Mouse (Mus musculus) limb, embryonic 10.5 days (tissue): ENCODE measurements around the gene Tulp2. TPM values are rescaled to one million over a fixed set of nuclear protein-coding genes. Genes with fewer than 3 reads are reported as not detected.
"Not testable (repeated sequence)": the region's sequence is repeated elsewhere in the genome, so short reads cannot be mapped to it uniquely, and the experiment has no call there.

ENCODE experiments used
- DNase-seq: peaks from one replicate; pipeline ENCODE4 v3.0.0-alpha.2; 2017; ENCODE audit warnings: low spot score
- H3K27ac ChIP-seq: fragments of 300-500 bp; sonication (generic); 2 replicates; pipeline ENCODE4 v1.5.1; 2016; ENCODE audit warnings: mild to moderate bottlenecking
- H3K27me3 ChIP-seq: fragments of 300-500 bp; sonication (generic); 2 replicates; pipeline ENCODE4 v1.6.1; 2016; ENCODE audit warnings: low read depth, mild to moderate bottlenecking; ENCODE audit not compliant: poor library complexity, severe bottlenecking
- H3K36me3 ChIP-seq: fragments of 300-500 bp; sonication (generic); 2 replicates; pipeline ENCODE4 v1.6.1; 2016; ENCODE audit warnings: mild to moderate bottlenecking, moderate library complexity
- H3K4me1 ChIP-seq: fragments of 300-500 bp; sonication (generic); 2 replicates; pipeline ENCODE4 v1.6.1; 2016
- H3K4me3 ChIP-seq: fragments of 300-500 bp; sonication (generic); 2 replicates; pipeline ENCODE4 v1.5.1; 2016; ENCODE audit warnings: mild to moderate bottlenecking, moderate library complexity
- H3K9me3 ChIP-seq: fragments of 300-500 bp; sonication (generic); replicated peaks from 2 replicates; pipeline ENCODE4 v1.6.1; 2016; ENCODE audit warnings: mild to moderate bottlenecking
- WGBS: fragments of 180-500 bp; shearing (Covaris S2); methylation state at CpG from one replicate; pipeline ENCODE4 v1.1.7; 2016; 5-methylcytosine and 5-hydroxymethylcytosine counted together
- polyA plus RNA-seq: library from polyadenylated mRNA; unstranded; fragments of >200 nt; fragmentation: Nextera tagmentation; extraction: Ambion mirVana; gene quantifications from 2 replicates; pipeline ENCODE4 v1.2.1, GENCODE M21; 2016

The Tulp2 gene
- polyA plus RNA-seq, 1 experiment from 2014 or later: 2.2 TPM

- WGBS: 58% methylated on average over 16 of the region's 16 CpGs
- Histone ChIP-seq H3K4me3 (peak overlapping the region; percentile 66), H3K9me3 (no peaks in the 10 kb centered on the region), H3K27me3 (no peaks in the 10 kb centered on the region), H3K4me1 (peaks cover 40% of the 10 kb centered on the region), H3K36me3 (peaks cover 19% of the 10 kb centered on the region), H3K27ac (peak overlapping the region; percentile 92)
- no peak for DNase-seq
Observed at GRCm38 (mm10) chr7:45522194-45522752, 40.6 kb downstream of the Tulp2 start.

- DNase-seq: no peak
- no peaks in the 10 kb centered on the region for H3K27me3 ChIP-seq
- H3K9me3 ChIP-seq: no peaks in the 10 kb centered on the region
- peak overlapping the region; percentile 66 for H3K4me3 ChIP-seq
- H3K27ac ChIP-seq: no peak overlapping the region
- H3K4me1 ChIP-seq: peaks cover 40% of the 10 kb centered on the region
- H3K36me3 ChIP-seq: peaks cover 19% of the 10 kb centered on the region
- 69% methylated on average over 18 of the region's 18 CpGs for WGBS
Observed at GRCm38 (mm10) chr7:45522957-45523676, 41.4 kb downstream of the Tulp2 start.

GRCm38 (mm10) chr7:45523678-45524170 is 42.0 kb downstream of the Tulp2 start:
- no peaks in the 10 kb centered on the region for H3K27me3 ChIP-seq
- WGBS: 84% methylated on average over 13 of the region's 13 CpGs

GRCm38 (mm10) chr7:45524841-45525621 is 43.4 kb downstream of the Tulp2 start:
- Histone ChIP-seq H3K4me1 (peaks cover 48% of the 10 kb centered on the region), H3K9me3 (no peaks in the 10 kb centered on the region), H3K36me3 (peaks cover 19% of the 10 kb centered on the region), H3K4me3 (peak overlapping the region; percentile 91), H3K27ac (peak overlapping the region; percentile 91), H3K27me3 (no peaks in the 10 kb centered on the region)
- WGBS: 34% methylated on average over 12 of the region's 12 CpGs
- no peak for DNase-seq

More at GRCm38 (mm10) chr7:45523678-45524170, 42.0 kb downstream of the Tulp2 start:
- Histone ChIP-seq H3K9me3 (no peaks in the 10 kb centered on the region), H3K27ac (no peak overlapping the region), H3K36me3 (peaks cover 19% of the 10 kb centered on the region), H3K4me3 (peak overlapping the region; percentile 31), H3K4me1 (peaks cover 40% of the 10 kb centered on the region)
- DNase-seq: no peak

GRCm38 (mm10) chr7:45525809-45526473 is 44.3 kb downstream of the Tulp2 start, which contains the start of the genes Ppp1r15a and Plekha4:
TSS of gene Ppp1r15a (minus strand) at chr7:45526268.
TSS of gene Plekha4 (plus strand) at chr7:45526330.
- H3K27ac ChIP-seq: peak within 1 kb of the TSS; percentile 91
- H3K4me3 ChIP-seq: peak within 1 kb of the TSS; percentile 91
- peak; percentile 98 for DNase-seq
- 0 out of 2 replicates have a peak, but pooled peaks cover 3% of the 10 kb centered on the region for H3K27me3 ChIP-seq
- peaks cover 55% of the 10 kb centered on the region for H3K4me1 ChIP-seq
- WGBS: under 1% methylated on average over 54 of the region's 54 CpGs
- peaks cover 19% of the 10 kb centered on the region for H3K36me3 ChIP-seq
- H3K9me3 ChIP-seq: no peaks in the 10 kb centered on the region

- no peak for DNase-seq
- Histone ChIP-seq H3K27ac (peak overlapping the region; percentile 91), H3K4me1 (peaks cover 51% of the 10 kb centered on the region), H3K9me3 (no peaks in the 10 kb centered on the region), H3K27me3 (0 out of 2 replicates have a peak, but pooled peaks cover 3% of the 10 kb centered on the region), H3K4me3 (peak overlapping the region; percentile 91), H3K36me3 (peaks cover 19% of the 10 kb centered on the region)
- 24% methylated on average over 7 of the region's 7 CpGs for WGBS
Observed at GRCm38 (mm10) chr7:45526474-45527120, 44.9 kb downstream of the Tulp2 start.

GRCm38 (mm10) chr7:45527169-45527568 is 45.5 kb downstream of the Tulp2 start:
- H3K27ac ChIP-seq, H3K9me3 ChIP-seq, DNase-seq, H3K27me3 ChIP-seq, H3K4me3 ChIP-seq: not testable (repeated sequence)
- 94% methylated on average over 6 of the region's 6 CpGs for WGBS
- Histone ChIP-seq H3K36me3 (peaks cover 19% of the 10 kb centered on the region), H3K4me1 (peaks cover 46% of the 10 kb centered on the region)

GRCm38 (mm10) chr7:45529461-45529860 is 47.8 kb downstream of the Tulp2 start:
- H3K27ac ChIP-seq: peak overlapping the region; percentile 14
- 24% methylated on average over 6 of the region's 6 CpGs for WGBS
- 0 out of 2 replicates have a peak, but pooled peaks cover 3% of the 10 kb centered on the region for H3K27me3 ChIP-seq
- H3K9me3 ChIP-seq: no peaks in the 10 kb centered on the region
- peak overlapping the region; percentile 9; the same call in 1 of the 2 replicates for H3K4me3 ChIP-seq
- peaks cover 29% of the 10 kb centered on the region for H3K4me1 ChIP-seq
- no peak for DNase-seq
- peaks cover 5% of the 10 kb centered on the region for H3K36me3 ChIP-seq

GRCm38 (mm10) chr7:45530643-45531042 is 49.0 kb downstream of the Tulp2 start:
- H3K4me3 ChIP-seq: no peak overlapping the region
- H3K36me3 ChIP-seq: no peaks in the 10 kb centered on the region
- H3K4me1 ChIP-seq: peaks cover 18% of the 10 kb centered on the region
- H3K27me3 ChIP-seq: 0 out of 2 replicates have a peak, but pooled peaks cover 3% of the 10 kb centered on the region
- no peaks in the 10 kb centered on the region for H3K9me3 ChIP-seq
- H3K27ac ChIP-seq: 0 out of 2 replicates have a peak overlapping the region, but pooled peaks have one; percentile 12
- DNase-seq: no peak
- WGBS: 86% methylated on average over 2 of the region's 2 CpGs

GRCm38 (mm10) chr7:45535676-45536075 is 54.0 kb downstream of the Tulp2 start:
- Histone ChIP-seq H3K9me3 (no peaks in the 10 kb centered on the region), H3K27me3 (0 out of 2 replicates have a peak, but pooled peaks cover under 1% of the 10 kb centered on the region), H3K4me1 (peaks cover 14% of the 10 kb centered on the region), H3K27ac (no peak overlapping the region), H3K4me3 (no peak overlapping the region), H3K36me3 (no peaks in the 10 kb centered on the region)
- WGBS: 76% methylated on average over 1 of the region's 1 CpGs
- no peak for DNase-seq

- no peaks in the 10 kb centered on the region for H3K36me3 ChIP-seq
- H3K27me3 ChIP-seq: no peaks in the 10 kb centered on the region
- no peak for DNase-seq
- no peaks in the 10 kb centered on the region for H3K9me3 ChIP-seq
- WGBS: 78% methylated on average over 10 of the region's 10 CpGs
- H3K4me1 ChIP-seq: peaks cover 13% of the 10 kb centered on the region
- H3K27ac ChIP-seq: peak overlapping the region; percentile 72
- peak overlapping the region; percentile 62 for H3K4me3 ChIP-seq
Observed at GRCm38 (mm10) chr7:45537602-45538001, 55.9 kb downstream of the Tulp2 start.
